Mouse (Mus musculus) megakaryocyte, embryonic 14.5 days (primary cell): Measurements from ENCODE around the gene Stat5b. TPM values are rescaled to one million over a fixed set of nuclear protein-coding genes. Genes with fewer than 3 reads are reported as not detected.
"Not testable (repeated sequence)": the region's sequence is repeated elsewhere in the genome, so short reads cannot be mapped to it uniquely, and the experiment has no call there.

Experiments
- H3K27me3 ChIP-seq: replicated peaks from 2 replicates; pipeline ENCODE3; 2012; ENCODE audit warnings: inconsistent platforms
- H3K36me3 ChIP-seq: replicated peaks from 2 replicates; pipeline ENCODE3; 2012; ENCODE audit warnings: low read length, inconsistent platforms, mixed read lengths
- H3K4me1 ChIP-seq: 2 replicates; pipeline ENCODE4 v1.6.1; 2012; ENCODE audit warnings: inconsistent platforms
- H3K4me3 ChIP-seq: replicated peaks from 2 replicates; pipeline ENCODE3; 2012; ENCODE audit warnings: moderate library complexity, mild to moderate bottlenecking, inconsistent platforms
- H3K9me3 ChIP-seq: 2 replicates; pipeline ENCODE4 v1.6.1; 2012; ENCODE audit warnings: inconsistent platforms
- FLI1 ChIP-seq: IDR thresholded peaks from 2 replicates; pipeline ENCODE4 v1.6.1; 2012; ENCODE audit warnings: low read length, inconsistent platforms, mixed read lengths
- GATA1 ChIP-seq: IDR thresholded peaks from 3 replicates; pipeline ENCODE4 v1.6.1; 2012; ENCODE audit warnings: mixed read lengths, low read length, inconsistent platforms, borderline replicate concordance
- polyA plus RNA-seq: library from polyadenylated mRNA; stranded (reverse); fragments of >175 nt; gene quantifications from 2 replicates; pipeline ENCODE4 v1.2.3, GENCODE M21; 2012; ENCODE audit warnings: low replicate concordance; ENCODE audit not compliant: insufficient read depth

Stat5b gene
- polyA plus RNA-seq, 1 experiment = 12.8 TPM

DNA sequence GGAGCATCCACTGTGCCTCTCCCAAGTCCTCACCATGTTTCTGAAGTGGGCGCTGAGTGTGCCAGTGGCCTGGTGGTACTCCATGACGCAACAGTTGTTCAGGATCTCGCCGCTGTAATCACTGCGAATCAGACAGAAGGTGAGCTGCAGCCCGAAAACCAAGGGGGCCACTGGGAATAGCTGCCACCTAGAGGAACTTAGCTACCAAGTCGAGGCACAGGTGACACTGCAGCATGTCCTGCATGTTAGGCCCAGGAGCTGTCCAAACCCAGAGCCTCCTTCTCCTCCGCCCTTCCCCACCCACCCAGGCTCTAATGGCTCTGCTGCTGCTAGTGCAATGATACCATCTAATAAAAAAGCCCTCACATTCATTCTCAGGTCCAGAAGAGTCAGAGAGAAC, 53.9 kb downstream of the Stat5b start:
- peaks cover 83% of the 10 kb centered on the region for H3K36me3 ChIP-seq
- H3K27me3 ChIP-seq = no peaks in the 10 kb centered on the region
- TF ChIP-seq FLI1 (no peak), GATA1 (no peak)
- no peaks in the 10 kb centered on the region for H3K9me3 ChIP-seq
- H3K4me3 ChIP-seq = no peak overlapping the region
- 0 out of 2 replicates have a peak, but pooled peaks cover 3% of the 10 kb centered on the region for H3K4me1 ChIP-seq

DNA sequence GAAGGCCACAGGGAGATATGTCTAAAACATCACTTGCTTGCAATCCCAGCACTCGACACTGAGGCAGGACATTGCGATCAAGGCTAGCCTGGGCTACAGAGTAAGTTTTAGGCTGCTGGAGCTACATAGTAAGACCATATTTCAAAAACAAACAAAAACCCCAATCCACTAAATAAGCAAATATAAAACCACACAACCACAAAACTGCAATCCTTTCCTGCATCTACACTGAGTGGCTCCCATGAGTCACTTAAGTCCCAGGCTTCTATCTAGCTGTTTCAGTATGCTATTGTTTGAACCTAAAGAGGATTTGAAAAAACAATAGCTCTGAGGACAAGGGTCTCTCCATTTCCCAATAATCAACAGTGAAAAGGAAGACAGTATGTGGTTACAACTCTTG, 55.1 kb downstream of the Stat5b start:
- TF ChIP-seq GATA1 = no peak
- TF ChIP-seq FLI1 = no peak
- Histone ChIP-seq H3K27me3 (no peaks in the 10 kb centered on the region), H3K4me3 (no peak overlapping the region), H3K36me3 (peaks cover 84% of the 10 kb centered on the region), H3K9me3 (no peaks in the 10 kb centered on the region), H3K4me1 (0 out of 2 replicates have a peak, but pooled peaks cover 5% of the 10 kb centered on the region)

DNA sequence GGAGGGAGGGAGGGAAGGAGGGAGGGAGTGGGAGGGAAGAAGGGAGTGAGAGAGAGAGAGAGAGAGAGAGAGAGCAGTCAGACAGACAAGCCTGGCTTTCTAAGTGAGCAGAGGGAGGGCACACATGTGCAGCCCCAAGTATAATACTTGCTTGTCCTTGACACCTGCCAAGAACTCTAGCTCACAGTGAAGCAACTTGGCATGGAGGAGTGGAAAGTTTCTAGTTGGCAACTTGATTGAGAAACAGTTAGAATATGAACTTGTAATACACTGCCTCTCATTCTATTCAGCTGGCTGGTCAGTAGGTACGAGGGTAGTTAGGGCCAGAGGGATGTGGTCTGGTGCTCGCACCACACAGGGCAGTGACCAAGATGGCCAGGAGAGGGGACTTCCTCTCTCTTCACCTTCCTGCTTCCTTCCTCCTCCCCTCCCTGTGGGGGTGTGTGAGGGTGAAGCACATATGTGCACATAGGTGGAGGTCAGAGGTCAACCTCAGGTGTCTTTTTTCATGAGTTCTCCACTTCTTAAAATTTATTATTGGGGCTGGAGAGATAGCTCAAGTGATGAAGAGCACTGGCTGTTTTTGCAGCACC, 59.0 kb downstream of the Stat5b start:
- Histone ChIP-seq H3K9me3 (no peaks in the 10 kb centered on the region), H3K4me1 (0 out of 2 replicates have a peak, but pooled peaks cover 5% of the 10 kb centered on the region), H3K4me3 (no peak overlapping the region), H3K36me3 (peaks cover 95% of the 10 kb centered on the region), H3K27me3 (no peaks in the 10 kb centered on the region)
- no peak for TF ChIP-seq FLI1
- TF ChIP-seq GATA1 = no peak

DNA sequence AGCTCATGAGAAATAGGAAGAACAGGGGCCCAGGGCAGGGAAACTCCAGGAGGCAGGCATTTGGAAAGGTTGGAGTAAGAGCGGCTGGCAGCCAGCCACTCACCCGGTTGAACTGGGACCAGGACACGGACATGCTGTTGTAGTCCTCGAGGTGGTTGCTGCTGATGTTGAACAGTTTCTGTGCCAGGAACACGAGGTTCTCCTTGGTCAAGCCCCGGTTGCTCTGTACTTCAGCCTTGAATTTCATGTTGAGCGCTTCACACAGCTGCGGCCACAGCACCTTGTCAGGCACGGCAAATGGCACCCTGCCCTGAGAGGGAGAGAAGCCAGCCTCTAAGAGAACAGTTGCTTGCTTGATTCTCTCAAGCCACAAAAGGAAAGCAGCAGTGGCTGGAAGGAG, 59.9 kb downstream of the Stat5b start:
- peaks cover 95% of the 10 kb centered on the region for H3K36me3 ChIP-seq
- not testable (repeated sequence) for H3K9me3 ChIP-seq, H3K4me3 ChIP-seq, H3K27me3 ChIP-seq, H3K4me1 ChIP-seq

DNA sequence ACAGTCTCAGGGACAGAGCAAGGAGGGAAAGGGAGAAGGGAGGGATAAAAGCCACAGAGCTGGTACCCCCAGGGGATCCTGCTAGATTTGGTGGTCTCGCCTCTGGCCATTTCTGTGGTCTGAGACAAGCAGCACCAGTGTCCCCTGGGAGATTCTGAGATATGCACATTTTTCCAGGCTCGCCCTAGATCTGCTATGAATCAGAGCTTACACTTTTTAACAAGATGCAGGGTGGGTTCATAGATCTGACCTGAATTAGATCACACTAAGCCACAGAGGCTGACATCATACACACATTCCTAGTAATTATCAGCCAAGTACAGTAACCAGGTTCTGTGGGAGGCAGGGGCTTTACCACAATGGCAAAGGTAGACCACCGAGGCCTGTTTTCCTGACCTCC, 60.8 kb downstream of the Stat5b start:
- no peaks in the 10 kb centered on the region for H3K27me3 ChIP-seq
- H3K9me3 ChIP-seq = no peaks in the 10 kb centered on the region; the same call in 1 of the 2 replicates
- no peak overlapping the region for H3K4me3 ChIP-seq
- 0 out of 2 replicates have a peak, but pooled peaks cover 5% of the 10 kb centered on the region for H3K4me1 ChIP-seq
- peaks cover 95% of the 10 kb centered on the region for H3K36me3 ChIP-seq
- TF ChIP-seq GATA1 = no peak
- TF ChIP-seq FLI1 = no peak

DNA sequence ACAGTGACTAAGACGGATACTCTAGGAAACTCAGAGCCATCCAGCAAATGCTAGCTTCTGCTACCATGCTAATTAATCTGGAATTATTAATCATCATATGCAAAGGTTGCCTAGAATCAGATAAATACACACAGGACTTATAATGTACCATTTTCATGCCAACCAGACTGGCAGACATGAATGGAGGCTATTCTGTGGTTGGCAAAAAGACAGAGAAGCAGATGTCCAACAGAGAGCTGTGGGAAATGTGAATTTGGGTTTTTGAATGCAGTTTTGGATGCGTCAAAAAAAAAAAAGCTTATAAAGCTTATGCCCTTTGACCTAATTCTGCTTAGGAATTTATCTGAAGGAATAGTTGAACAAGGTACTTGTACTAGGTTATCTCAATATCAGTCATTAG, 64.8 kb downstream of the Stat5b start:
- no peaks in the 10 kb centered on the region; the same call in 1 of the 2 replicates for H3K9me3 ChIP-seq
- H3K27me3 ChIP-seq = no peaks in the 10 kb centered on the region
- H3K36me3 ChIP-seq = peaks cover 96% of the 10 kb centered on the region
- peaks cover 15% of the 10 kb centered on the region for H3K4me1 ChIP-seq
- H3K4me3 ChIP-seq = no peak overlapping the region
- no peak for TF ChIP-seq FLI1
- TF ChIP-seq GATA1 = no peak

DNA sequence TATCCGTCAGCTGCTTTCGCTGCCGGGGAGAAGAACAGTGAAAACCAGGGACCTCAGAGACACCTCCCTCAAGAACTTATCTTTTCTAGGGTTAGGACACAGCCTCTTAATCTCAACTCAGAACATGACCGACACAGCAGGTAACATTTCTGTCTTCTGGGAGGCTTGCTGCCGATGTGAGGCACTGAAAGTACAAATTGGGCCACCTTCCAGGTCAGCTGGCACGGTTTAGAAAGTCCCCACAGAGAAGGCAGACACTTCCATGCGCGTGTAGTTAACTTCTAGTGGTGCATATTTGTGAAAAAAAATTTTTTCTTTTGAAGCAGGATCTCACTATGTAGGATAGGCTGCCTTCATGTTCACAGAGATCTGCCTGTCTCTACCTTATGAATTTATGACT, 66.2 kb downstream of the Stat5b start:
- Histone ChIP-seq H3K4me1 (peaks cover 15% of the 10 kb centered on the region), H3K4me3 (no peak overlapping the region), H3K9me3 (no peaks in the 10 kb centered on the region; the same call in 1 of the 2 replicates), H3K36me3 (peaks cover 97% of the 10 kb centered on the region), H3K27me3 (no peaks in the 10 kb centered on the region)
- TF ChIP-seq GATA1 (no peak), FLI1 (no peak)

DNA sequence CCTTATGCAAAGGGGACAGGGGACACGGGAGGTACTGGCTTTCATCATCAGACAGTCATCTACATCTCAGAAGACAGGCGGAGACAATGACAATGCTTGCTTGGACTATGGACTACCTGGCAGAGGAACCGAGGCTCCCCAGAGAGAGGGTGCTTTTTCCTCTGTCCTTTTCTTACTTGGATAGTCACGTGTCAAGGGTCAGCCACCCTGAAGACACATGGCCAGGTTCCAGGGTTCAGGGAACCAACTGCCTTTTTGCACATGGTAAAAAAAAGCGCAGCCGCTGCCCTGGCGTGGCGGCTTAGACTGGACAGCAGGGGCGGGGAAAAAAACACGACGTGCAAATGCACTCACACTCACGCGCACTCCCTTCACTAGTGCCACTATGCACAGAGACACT, 68.0 kb downstream of the Stat5b start:
- Histone ChIP-seq H3K36me3 (peaks cover 89% of the 10 kb centered on the region), H3K4me1 (peaks cover 15% of the 10 kb centered on the region), H3K4me3 (no peak overlapping the region), H3K9me3 (no peaks in the 10 kb centered on the region; the same call in 1 of the 2 replicates), H3K27me3 (no peaks in the 10 kb centered on the region)
- TF ChIP-seq GATA1 = no peak
- TF ChIP-seq FLI1 = no peak

DNA sequence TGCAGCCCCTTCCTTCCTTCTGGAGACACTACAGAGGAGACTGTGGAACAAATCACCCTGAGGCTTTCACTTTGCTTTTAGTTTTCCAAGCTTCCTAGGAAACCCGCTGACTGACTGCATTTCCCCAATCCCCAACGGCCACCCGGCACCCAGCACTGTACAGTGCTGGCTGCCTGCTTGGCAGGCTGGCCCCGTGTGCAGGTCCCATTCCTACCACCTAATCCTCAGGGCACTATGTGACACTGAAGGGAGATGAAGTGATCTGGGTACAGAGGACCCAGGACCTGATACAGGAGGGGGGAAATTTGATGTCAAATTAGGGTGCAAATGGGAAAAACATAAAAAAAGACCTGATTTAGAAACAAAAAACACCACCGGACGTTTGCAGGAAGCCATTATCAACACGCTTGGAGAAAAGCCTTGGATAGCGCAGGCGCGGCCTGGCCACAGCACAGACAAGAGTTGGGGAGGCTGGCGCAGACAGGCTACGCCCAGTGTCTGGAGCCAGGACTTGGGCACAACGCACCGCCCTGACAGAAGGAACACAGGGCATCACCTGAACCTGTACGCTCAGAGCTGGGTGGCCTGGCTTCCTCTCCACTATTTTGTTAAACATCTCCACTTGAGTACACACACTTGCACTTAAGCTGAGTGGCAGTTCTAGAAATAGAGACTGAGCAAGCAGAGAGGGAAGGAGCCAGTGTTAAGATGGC, 68.6 kb downstream of the Stat5b start:
- Histone ChIP-seq H3K4me3 (no peak overlapping the region), H3K27me3 (no peaks in the 10 kb centered on the region), H3K4me1 (peaks cover 16% of the 10 kb centered on the region), H3K36me3 (peaks cover 84% of the 10 kb centered on the region), H3K9me3 (no peaks in the 10 kb centered on the region; the same call in 1 of the 2 replicates)
- TF ChIP-seq GATA1 (no peak), FLI1 (no peak)

DNA sequence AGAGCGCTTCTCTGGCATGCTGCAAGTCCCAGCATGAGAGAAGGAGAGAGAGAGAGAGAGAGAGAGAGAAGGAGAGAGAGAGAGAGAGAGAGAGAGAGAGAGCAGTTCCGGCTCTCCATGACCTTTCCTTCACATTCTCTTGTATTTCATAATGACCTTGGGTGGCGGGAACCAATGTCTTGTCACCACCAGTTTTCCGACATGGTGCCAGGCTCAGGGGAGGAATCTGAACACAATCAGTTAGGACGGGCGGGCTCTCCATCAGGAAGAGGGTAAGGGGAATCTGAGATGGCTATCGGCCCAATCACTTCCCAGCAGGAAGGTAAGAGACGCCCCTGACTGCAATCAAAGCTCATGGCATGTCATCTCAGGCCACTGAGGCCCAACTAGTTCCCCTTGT, 70.3 kb downstream of the Stat5b start:
- TF ChIP-seq FLI1 = no peak
- no peak for TF ChIP-seq GATA1
- Histone ChIP-seq H3K4me1 (peaks cover 25% of the 10 kb centered on the region), H3K36me3 (peaks cover 67% of the 10 kb centered on the region), H3K9me3 (no peaks in the 10 kb centered on the region), H3K27me3 (no peaks in the 10 kb centered on the region), H3K4me3 (no peak overlapping the region)
